ENCODE assay signal across 31 mouse cellular contexts in genomic region chr9:99703711-99704110, GRCm38 (mm10). TPM values are rescaled to one million over a fixed set of nuclear protein-coding genes. Genes with fewer than 3 reads are reported as not detected.
DNase-seq lines count a peak whose midpoint lies in the region; ATAC-seq and TF ChIP-seq lines count a peak whose summit lies in the region.
"Had no signal": no experiment of that assay in that cellular context is flagged by ENCODE, and none has a peak within 500 bp of the region (broad histone marks: within the 10 kb centered on the region; RNA-seq: fewer than 3 reads in every experiment).

No protein-coding gene starts in this region.

- ATAC-seq in lung, embryonic 15.5 days (ENCODE audit: borderline replicate concordance, extremely low read depth, low FRiP score, low TSS enrichment): no peak
- ATAC-seq in lung, postnatal 0 days: peak; percentile 66
- ATAC-seq in stomach, embryonic 16.5 days (ENCODE audit: insufficient read depth, low FRiP score): no peak
- ATAC-seq: activated CD4-positive, CD25-positive, alpha-beta regulatory T cell, adult 4 months; forebrain, embryonic 13.5 days; forebrain, embryonic 16.5 days; hindbrain, embryonic 16.5 days had no signal

- peaks cover 15% of the 10 kb centered on the region; the same call in 1 of the 2 replicates for H3K4me1 ChIP-seq in lung, embryonic 15.5 days
- H3K4me1 ChIP-seq in lung, postnatal 0 days (ENCODE audit: insufficient read depth, low read depth, low read length): no peaks in the 10 kb centered on the region; the same call in 1 of the 2 replicates
- H3K4me1 ChIP-seq in stomach, embryonic 16.5 days (ENCODE audit: control insufficient read depth, insufficient read depth, low read length): 0 out of 2 replicates have a peak, but pooled peaks cover 5% of the 10 kb centered on the region
- H3K4me1 ChIP-seq: embryonic facial prominence, embryonic 10.5 days; embryonic facial prominence, embryonic 13.5 days; forebrain, embryonic 10.5 days; forebrain, embryonic 13.5 days; hindbrain, embryonic 12.5 days had no signal

- WGBS in lung, embryonic 15.5 days: 59% methylated on average over 6 of the region's 6 CpGs
- WGBS in lung, postnatal 0 days: 57% methylated on average over 6 of the region's 6 CpGs
- WGBS in stomach, embryonic 16.5 days: 69% methylated on average over 6 of the region's 6 CpGs

- H3K36me3 ChIP-seq in lung, embryonic 15.5 days: no peaks in the 10 kb centered on the region
- H3K36me3 ChIP-seq in lung, postnatal 0 days (ENCODE audit: insufficient read depth, low read length): no peaks in the 10 kb centered on the region
- H3K36me3 ChIP-seq in stomach, embryonic 16.5 days (ENCODE audit: control insufficient read depth, insufficient read depth, low read length): no peaks in the 10 kb centered on the region
- H3K36me3 ChIP-seq: embryonic facial prominence, embryonic 10.5 days; embryonic facial prominence, embryonic 13.5 days; forebrain, embryonic 10.5 days; hindbrain, embryonic 12.5 days had no signal

- no peak; the same call in 1 of the 2 replicates for TF ChIP-seq EP300 in lung, postnatal 0 days (IDR thresholded peaks at IDR 0.05)

- H3K27me3 ChIP-seq in lung, embryonic 15.5 days: no peaks in the 10 kb centered on the region
- H3K27me3 ChIP-seq in lung, postnatal 0 days (replicated peaks; ENCODE audit: insufficient read depth, low read length): no peaks in the 10 kb centered on the region
- H3K27me3 ChIP-seq in stomach, embryonic 16.5 days (ENCODE audit: control insufficient read depth, insufficient read depth, low read length): no peaks in the 10 kb centered on the region
- H3K27me3 ChIP-seq: embryonic facial prominence, embryonic 13.5 days; forebrain, embryonic 13.5 days; hindbrain, embryonic 12.5 days had no signal

- no peak for TF ChIP-seq CTCF in lung, postnatal 0 days (IDR thresholded peaks at IDR 0.05)

- DNase-seq in lung, postnatal 10 days: no peak
- peak; percentile 81 for DNase-seq in lung, postnatal 0 days (ENCODE audit: low spot score)
- no peak for DNase-seq in cerebellum, postnatal 25 days
- DNase-seq in adrenal gland, postnatal 4 days (ENCODE audit: low spot score in 2 of 2): no peak
- DNase-seq: adrenal gland, postnatal 10 days; adrenal gland, postnatal 36 days; cerebellum, adult 11 months; cerebellum, adult 2 months; cerebellum, adult 9-11 months; cerebellum, postnatal 36 days; embryo, embryonic 11 days; gastrocnemius, postnatal 10 days; gastrocnemius, postnatal 36 days had no signal

- H3K4me2 ChIP-seq in lung, embryonic 15.5 days: no peak overlapping the region
- no peak overlapping the region for H3K4me2 ChIP-seq in lung, postnatal 0 days (replicated peaks; ENCODE audit: low read depth, low read length)
- no peak overlapping the region for H3K4me2 ChIP-seq in stomach, embryonic 16.5 days (ENCODE audit: low read depth, low read length)
- H3K4me2 ChIP-seq: embryonic facial prominence, embryonic 13.5 days; forebrain, embryonic 13.5 days; heart, embryonic 11.5 days; hindbrain, embryonic 12.5 days had no signal

- no peaks in the 10 kb centered on the region for H3K9me3 ChIP-seq in lung, embryonic 15.5 days
- H3K9me3 ChIP-seq in lung, postnatal 0 days (ENCODE audit: low read length): no peaks in the 10 kb centered on the region
- no peaks in the 10 kb centered on the region for H3K9me3 ChIP-seq in stomach, embryonic 16.5 days (replicated peaks; ENCODE audit: control insufficient read depth, low read length)
- H3K9me3 ChIP-seq: embryonic facial prominence, embryonic 10.5 days; embryonic facial prominence, embryonic 13.5 days; forebrain, embryonic 10.5 days; forebrain, embryonic 13.5 days; hindbrain, embryonic 12.5 days had no signal

- H3K4me3 ChIP-seq in lung, embryonic 15.5 days: no peak overlapping the region
- H3K4me3 ChIP-seq in lung, postnatal 0 days (ENCODE audit: low read depth, low read length): no peak overlapping the region
- H3K4me3 ChIP-seq in stomach, embryonic 16.5 days (replicated peaks; ENCODE audit: low read length): no peak overlapping the region
- H3K4me3 ChIP-seq: embryonic facial prominence, embryonic 10.5 days; embryonic facial prominence, embryonic 13.5 days; erythroblast, embryonic 14.5 days; forebrain, embryonic 10.5 days; forebrain, embryonic 13.5 days; hindbrain, embryonic 12.5 days had no signal

- peak overlapping the region; percentile 12; the same call in 1 of the 2 replicates for H3K27ac ChIP-seq in lung, embryonic 15.5 days
- peak overlapping the region; percentile 71 for H3K27ac ChIP-seq in lung, postnatal 0 days (ENCODE audit: low read length)
- H3K27ac ChIP-seq in stomach, embryonic 16.5 days (ENCODE audit: low read length): peak overlapping the region; percentile 28
- H3K27ac ChIP-seq: embryonic facial prominence, embryonic 10.5 days; embryonic facial prominence, embryonic 13.5 days; forebrain, embryonic 10.5 days; forebrain, embryonic 13.5 days; hindbrain, embryonic 12.5 days had no signal

- H3K9ac ChIP-seq in lung, embryonic 15.5 days: no peak overlapping the region
- H3K9ac ChIP-seq in lung, postnatal 0 days (replicated peaks; ENCODE audit: low read depth): no peak overlapping the region
- no peak overlapping the region for H3K9ac ChIP-seq in stomach, embryonic 16.5 days (ENCODE audit: low read length)
- H3K9ac ChIP-seq: embryonic facial prominence, embryonic 13.5 days; forebrain, embryonic 13.5 days; hindbrain, embryonic 12.5 days had no signal

RNA-seq across cellular contexts. Expression of gene Cldn18, which starts 13.4 kb away (rescaled TPM):
- polyA plus RNA-seq in lung, embryonic 15.5 days (2015; fragmentation: Nextera tagmentation; extraction: Ambion mirVana): 311 and 329 TPM in 2 replicates
- polyA plus RNA-seq in lung, postnatal 0 days (2015; fragmentation: Nextera tagmentation; extraction: Ambion mirVana): 963 and 1,066 TPM in 2 replicates
- 362 and 520 TPM in 2 replicates for polyA plus RNA-seq in stomach, embryonic 16.5 days (2015; fragmentation: Nextera tagmentation; extraction: Ambion mirVana)
- not detected for total RNA-seq in adrenal gland, postnatal 4 days (2021)
- total RNA-seq: adrenal gland, postnatal 10 days; adrenal gland, postnatal 36 days; gastrocnemius, adult 18-20 months; gastrocnemius, postnatal 10 days; gastrocnemius, postnatal 36 days; granulocyte monocyte progenitor cell, adult 5-6 weeks; heart, adult 8-10 months; hematopoietic stem cell, adult 5-6 weeks had no signal
- polyA plus RNA-seq: activated CD4-positive, CD25-positive, alpha-beta regulatory T cell, adult 4 months; cerebellum, adult 2 months; cortical plate, adult 2 months; embryonic facial prominence, embryonic 10.5 days; erythroblast, embryonic 14.5 days; forebrain, embryonic 13.5 days; forebrain, embryonic 16.5 days; heart, embryonic 14.5 days; hindbrain, embryonic 12.5 days; hindbrain, embryonic 16.5 days had no signal

Comparison
In these comparisons a context has a peak if more than half of its experiments do, and no peak if none do; other contexts are left out.
1. H3K27ac ChIP-seq: peak in every context shown above with its lines; median percentile 71 in lung, postnatal 0 days; 28 in stomach, embryonic 16.5 days; 12 in lung, embryonic 15.5 days.